Mouse (Mus musculus): ENCODE measurements around the gene Mrvi1. TPM values are rescaled to one million over a fixed set of nuclear protein-coding genes. Genes with fewer than 3 reads are reported as not detected.

Mrvi1 gene
- total RNA-seq (2021): 10 to 100 TPM; 12.3 to 15.4 TPM
- long read RNA-seq, experiment 1, full-length matches to known transcripts: 1 of 4 reads
- long read RNA-seq, experiment 1, partial matches to known transcripts: 0 of 4 reads
- long read RNA-seq, experiment 1, other reads (novel, unspliced or antisense): 3 of 4 reads
- long read RNA-seq, experiment 2, partial matches to known transcripts: 0 of 3 reads
- long read RNA-seq, experiment 2, other reads (novel, unspliced or antisense): 3 of 3 reads

GRCm38 (mm10) chr7:110982053-110982705, at the start of gene Mrvi1:
Gene Mrvi1, minus strand, starts transcription at chr7:110982461.
- peak; percentile 79 to 83 for DNase-seq

- DNase-seq: no peak
These were observed 46.8 kb upstream of the Mrvi1 start for GRCm38 (mm10) chr7:111029046-111029553.

- DNase-seq: peak; percentile 94 to 98
These were observed 46.2 kb upstream of the Mrvi1 start, which contains the start of gene Ctr9 for GRCm38 (mm10) chr7:111028281-111029045. Gene Ctr9, plus strand, starts transcription at chr7:111028951.

GRCm38 (mm10) chr7:111024912-111025311, 42.7 kb upstream of the Mrvi1 start:
- no peak for DNase-seq

GRCm38 (mm10) chr7:111024068-111024594, 41.9 kb upstream of the Mrvi1 start:
- peak; percentile 28 to 39 for DNase-seq

- DNase-seq: no peak
These were observed 38.6 kb upstream of the Mrvi1 start for GRCm38 (mm10) chr7:111020814-111021213.

- DNase-seq: no peak
These were observed 34.7 kb upstream of the Mrvi1 start for GRCm38 (mm10) chr7:111016921-111017320.

GRCm38 (mm10) chr7:111015731-111016130, 33.5 kb upstream of the Mrvi1 start:
- DNase-seq: no peak

GRCm38 (mm10) chr7:111014893-111015292, 32.6 kb upstream of the Mrvi1 start:
- peak; percentile 80 to 92 for DNase-seq

GRCm38 (mm10) chr7:111014039-111014605, 31.9 kb upstream of the Mrvi1 start:
- no peak for DNase-seq

- DNase-seq: no peak
These were observed 22.0 kb upstream of the Mrvi1 start for GRCm38 (mm10) chr7:111004136-111004840.

GRCm38 (mm10) chr7:110998887-110999827, 16.9 kb upstream of the Mrvi1 start:
- no peak for DNase-seq

- DNase-seq: no peak
These were observed 8.9 kb upstream of the Mrvi1 start for GRCm38 (mm10) chr7:110991221-110991494.

GRCm38 (mm10) chr7:110990356-110991220, 8.3 kb upstream of the Mrvi1 start:
- no peak for DNase-seq

GRCm38 (mm10) chr7:110989286-110989879, 7.1 kb upstream of the Mrvi1 start:
- DNase-seq: no peak

GRCm38 (mm10) chr7:110988081-110988480, 5.8 kb upstream of the Mrvi1 start:
- no peak for DNase-seq

- peak; percentile 34 to 38 for DNase-seq
These were observed 3.5 kb upstream of the Mrvi1 start for GRCm38 (mm10) chr7:110985581-110986265.

- DNase-seq: no peak
These were observed 1.4 kb upstream of the Mrvi1 start for GRCm38 (mm10) chr7:110983621-110984020.

GRCm38 (mm10) chr7:110982764-110983163, 503 bp upstream of the Mrvi1 start:
- peak; percentile 40 to 72 for DNase-seq

All from heart, adult 18-20 months (tissue).